Mouse (Mus musculus) adipocyte (in vitro differentiated cells): ENCODE measurements at regions not wholly inside any gene's neighbourhood (a gene's known extent, or its start where the extent isn't known, plus 50 kb on each side); places are given as distances from the start of the nearest gene placed in this dataset.

ENCODE experiments used
- DNase-seq: peaks from one replicate; pipeline ENCODE4 v3.0.0-alpha.2; 2016; ENCODE audit warnings: low spot score

DNA sequence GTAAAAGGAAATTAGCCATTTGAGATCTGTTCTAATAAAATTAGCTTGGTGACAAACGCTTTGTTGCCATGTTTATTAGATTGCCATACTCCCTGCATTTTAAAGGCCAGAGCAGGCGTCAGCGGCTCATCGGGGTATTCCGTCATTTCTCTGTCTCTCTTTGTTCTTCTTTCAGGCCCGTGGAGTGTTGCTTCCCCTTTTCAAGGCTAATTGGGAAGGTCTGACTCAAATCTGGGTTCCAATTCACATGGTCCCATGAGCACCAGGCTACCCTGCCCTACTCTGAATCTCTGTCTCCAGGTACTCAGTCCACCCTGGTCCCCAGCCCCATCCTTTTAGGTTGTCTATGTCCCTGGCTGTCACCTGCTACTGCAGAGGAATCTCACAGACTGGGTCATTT lies 138.2 kb upstream of the 4931429L15Rik start:
- no peak for DNase-seq

DNA sequence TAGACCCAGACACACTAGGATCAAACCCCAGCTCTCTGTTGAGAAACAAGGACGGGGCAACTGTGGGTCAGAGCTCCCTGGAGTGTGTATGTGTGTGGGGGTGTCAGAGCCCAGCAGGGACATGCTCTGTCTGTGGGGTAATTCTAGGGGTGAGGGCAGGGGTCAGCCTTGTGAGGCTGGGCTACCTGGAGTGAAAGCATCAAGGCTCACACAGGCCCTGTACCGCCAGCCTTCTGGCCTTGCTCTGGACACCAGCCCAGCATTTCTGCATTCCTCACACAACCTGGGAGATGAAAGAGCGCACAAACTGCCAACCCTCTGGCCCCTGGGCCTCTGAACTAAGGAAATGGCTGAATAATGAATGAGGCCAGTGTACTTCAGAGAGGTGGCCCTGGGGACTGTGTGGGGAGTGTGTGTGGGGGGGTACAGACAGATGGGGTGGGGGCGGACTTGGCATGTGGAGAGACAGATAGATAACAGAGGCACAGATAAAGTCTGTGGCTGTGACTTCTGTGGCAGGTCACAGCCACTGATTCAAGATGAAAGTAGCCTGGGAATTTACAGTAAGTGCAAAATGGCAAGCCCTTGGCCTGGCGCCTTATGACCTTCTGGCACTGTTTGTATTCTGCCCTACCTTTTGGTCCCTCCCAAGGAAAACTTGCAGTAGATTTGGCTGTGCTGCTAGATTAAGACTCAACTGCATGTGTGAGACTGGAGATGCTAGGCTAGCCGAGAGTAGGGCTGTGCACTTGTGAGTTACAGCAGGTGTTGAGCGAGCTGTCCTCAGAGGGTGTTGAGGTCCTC lies 135.2 kb upstream of the 4931429L15Rik start:
- DNase-seq, result no peak

DNA sequence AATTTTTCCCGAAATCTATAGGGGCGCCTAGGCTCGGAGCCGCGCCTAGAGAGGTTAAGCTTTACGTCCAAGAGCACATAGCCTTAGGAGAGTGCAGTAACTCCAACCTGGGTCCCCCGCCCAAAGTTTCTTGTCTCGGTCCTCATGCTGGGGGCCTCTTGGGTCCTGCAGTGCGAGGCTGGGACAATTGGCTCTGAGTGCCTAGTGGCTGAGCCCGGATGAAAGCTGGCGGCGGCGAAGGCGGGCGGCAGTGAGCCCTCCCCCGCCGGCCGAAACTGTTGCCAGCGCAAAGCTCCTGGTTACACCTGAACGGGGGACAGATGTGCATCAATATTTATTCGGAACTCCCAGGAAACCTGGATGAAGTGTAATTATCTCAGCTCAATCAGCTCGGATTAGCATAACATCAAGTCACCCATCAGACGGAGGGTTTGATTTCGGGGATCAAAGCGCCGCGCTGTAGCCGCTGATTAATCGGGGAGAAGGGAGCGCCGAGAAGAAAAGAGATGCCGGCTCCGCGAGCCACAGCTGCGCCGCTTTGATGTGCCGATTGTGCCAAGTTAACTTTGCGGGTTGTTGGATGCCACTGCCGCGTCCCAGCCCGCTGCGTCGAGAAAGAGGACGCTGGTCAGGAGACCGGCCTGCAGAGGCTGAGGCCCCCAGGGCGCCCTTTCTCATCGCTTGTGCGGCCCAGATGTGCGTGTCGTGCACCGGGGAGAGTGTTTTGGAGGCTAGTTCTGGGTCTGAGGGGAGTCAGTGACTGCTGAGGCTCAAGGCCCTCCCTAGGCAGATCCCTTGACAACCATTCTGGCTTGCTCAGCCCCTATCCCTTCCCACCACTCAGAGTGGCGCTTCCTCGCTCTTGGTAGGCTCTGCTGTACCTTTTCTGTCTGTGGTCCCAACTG lies 123.7 kb upstream of the 4931429L15Rik start:
- DNase-seq, result no peak

DNA sequence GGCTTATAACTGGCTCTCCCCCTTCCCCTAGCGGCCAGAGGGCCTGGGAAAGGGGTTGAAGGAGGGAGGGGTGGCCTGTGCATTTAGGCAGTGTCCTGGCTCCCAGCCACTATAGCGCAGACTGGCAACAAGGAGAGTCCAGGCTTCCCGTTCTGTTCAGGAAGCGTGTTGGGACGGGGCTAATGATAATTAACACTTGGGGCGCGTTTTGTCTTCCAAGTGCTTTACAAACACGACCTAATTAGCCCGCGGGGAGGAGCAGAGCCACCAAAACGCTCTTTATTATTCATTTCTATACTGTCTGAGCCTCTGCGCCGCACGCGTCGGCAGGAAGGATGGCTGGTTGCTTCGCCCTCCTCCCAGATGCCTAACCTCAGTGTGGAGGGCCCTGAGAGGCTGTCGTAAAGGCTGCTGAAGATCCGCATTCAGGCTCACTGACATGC lies 123.0 kb upstream of the 4931429L15Rik start:
- DNase-seq, result no peak

DNA sequence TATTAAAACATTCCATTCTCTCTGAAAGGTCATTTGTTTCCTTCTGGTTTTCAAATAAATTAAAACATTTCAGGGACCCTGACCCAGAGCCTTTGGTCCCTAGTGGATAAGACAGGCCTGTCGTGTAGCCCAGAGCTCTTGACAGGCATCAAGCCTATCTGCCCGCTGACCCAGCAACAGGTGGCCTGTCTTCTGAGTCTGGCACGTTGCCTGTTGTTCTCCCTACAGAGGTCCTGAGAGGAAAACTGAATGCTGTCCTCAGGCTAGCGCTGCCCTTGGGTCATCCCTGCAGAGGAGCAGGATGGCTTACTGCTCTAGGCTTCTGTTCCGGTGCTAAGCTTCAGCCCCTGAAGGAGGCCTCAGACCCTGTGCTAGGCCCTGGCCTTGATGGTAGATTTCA lies 120.4 kb upstream of the 4931429L15Rik start:
- no peak for DNase-seq

DNA sequence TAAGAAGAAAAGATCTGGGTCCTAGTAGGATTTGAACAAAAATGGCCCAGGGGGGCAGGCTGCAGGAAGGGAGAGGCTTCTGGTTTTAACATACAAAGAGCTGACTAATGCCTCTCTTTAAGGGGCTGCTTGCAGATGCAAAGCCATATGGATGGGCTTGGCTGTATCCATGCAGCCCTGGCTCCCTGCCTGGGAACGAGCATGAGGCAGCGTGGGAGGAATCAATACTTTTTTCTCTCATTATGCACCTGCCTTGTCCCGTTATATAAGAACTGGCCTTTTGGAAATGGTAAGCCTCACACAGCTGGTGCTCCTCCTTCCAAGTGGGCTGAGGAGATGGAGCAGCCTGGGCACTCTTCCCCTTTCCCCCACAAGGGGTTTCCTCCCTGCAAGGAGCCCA lies 114.9 kb upstream of the 4931429L15Rik start:
- DNase-seq, result no peak

DNA sequence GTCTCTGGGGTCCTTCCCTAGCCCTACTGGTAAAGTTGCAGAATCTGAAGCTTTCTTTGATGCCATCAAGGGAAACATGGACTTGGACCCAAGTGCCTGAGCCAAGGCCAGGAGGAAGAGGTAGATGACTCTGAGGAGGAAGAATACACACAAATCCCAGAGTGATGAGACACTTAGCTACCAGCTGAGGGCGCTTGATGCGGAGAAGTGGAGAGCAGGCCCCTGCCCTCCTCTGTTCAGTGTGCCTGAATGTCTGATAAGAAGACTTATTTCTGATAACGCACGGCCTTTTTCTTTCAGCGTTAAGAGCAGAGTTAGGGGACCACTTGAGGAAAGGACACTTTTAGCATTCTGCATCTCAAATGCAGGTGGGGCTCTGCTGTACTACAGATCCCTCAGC lies 113.9 kb upstream of the 4931429L15Rik start:
- DNase-seq, result no peak

DNA sequence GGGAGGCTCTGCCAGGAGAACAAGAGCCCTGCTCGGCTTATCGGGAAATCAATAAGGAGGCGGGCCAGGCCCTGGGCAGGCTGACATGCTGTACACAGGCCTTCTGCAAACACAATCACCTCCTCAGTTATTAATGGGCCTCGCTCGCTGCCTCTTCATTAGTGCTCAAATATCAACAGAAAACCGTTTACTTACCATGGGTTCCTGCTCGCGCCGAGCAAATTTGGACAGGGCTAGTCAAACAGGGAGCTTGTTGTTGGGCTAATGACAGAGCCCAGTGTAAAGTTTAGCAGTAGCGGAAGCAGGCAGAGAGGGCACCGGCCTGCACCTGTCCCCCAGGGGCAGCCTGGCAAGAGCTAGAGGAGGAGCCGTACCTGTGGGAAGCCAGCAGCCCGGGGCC lies 111.3 kb upstream of the 4931429L15Rik start:
- DNase-seq, result no peak

DNA sequence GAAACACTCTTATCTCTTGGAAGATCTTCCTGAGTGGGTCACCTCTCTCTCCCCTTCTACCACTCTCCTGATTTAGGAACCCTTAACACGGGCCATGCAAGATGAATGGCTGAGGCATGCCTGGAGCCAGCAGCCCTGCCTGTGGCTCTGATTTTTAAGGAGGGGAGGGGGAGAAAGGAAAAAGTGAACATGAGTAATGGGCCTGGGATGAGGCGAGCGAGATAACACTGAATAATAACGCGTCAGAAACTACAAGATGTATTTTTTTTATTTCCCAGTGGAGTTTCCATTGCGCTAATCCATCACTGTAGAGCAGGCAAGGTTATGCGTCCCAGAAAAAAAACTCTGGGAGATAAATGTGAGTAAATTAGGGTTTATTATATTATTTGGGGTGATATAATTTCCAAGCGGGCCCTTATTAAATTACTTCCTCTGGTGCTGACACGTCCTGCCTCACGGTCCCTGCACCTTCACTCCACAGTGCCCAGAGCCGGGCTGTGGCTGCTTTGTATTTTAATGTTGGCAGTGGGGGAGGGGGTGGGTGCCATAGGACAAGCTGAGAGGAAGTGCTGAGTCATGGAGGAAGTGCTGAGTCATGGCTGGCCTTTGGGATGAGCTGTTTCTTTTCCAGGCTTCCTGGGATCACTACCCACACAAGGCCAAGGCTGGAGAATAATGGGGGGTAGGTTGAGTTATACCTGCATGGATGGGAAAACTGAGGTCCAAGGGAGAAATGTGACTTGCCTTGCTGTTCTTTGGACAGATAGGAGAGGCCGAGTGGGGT lies 103.6 kb upstream of the 4931429L15Rik start:
- peak; percentile 4 for DNase-seq

DNA sequence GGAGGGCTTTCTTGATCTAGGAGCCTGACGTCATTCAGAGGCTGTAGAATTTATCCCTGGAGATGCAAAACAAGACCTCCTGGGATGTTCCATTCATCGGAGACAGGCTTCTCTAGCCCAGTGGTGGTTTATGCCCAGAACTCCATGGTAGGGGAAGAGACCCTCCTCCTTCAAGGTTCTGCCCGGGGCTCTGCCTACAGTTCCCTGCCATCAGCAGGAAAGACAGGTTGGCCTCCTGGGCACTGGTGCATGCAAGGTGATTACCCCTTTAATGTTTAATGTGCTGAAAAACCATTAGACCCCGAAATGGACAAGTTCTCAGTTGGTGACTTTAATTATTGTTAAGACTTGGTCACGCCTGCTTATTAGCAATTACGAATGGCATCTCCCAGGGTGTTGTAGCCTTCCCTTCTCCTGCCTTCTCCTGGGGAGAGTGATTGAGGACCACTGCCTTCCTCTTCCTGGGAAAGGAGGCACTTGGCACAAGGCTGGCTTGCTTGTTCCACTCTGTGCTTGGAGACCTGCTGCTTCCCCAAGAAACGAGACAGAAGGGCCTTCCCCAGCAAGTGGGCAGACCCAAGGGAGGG lies 102.0 kb upstream of the 4931429L15Rik start:
- DNase-seq, result no peak

DNA sequence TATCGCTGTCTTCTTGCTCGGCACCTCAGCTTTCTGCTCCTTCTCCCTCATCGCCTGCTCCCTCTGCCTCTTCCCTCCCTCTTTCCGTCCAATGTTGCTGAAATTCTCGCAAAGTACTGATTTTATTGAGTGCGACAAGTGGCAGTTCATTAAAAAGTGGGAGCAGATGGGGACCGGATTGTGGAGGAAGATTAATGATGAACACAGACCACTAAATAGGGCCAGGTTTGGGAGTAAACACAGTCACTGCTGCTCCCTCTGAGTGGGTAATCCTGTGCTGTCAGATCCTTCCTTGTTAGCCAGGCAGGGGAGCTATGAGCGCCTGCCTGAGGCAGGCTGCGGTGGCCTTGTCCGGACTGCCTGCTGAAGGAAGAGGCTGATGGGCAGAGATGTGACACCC lies 91.9 kb upstream of the 4931429L15Rik start:
- no peak for DNase-seq

DNA sequence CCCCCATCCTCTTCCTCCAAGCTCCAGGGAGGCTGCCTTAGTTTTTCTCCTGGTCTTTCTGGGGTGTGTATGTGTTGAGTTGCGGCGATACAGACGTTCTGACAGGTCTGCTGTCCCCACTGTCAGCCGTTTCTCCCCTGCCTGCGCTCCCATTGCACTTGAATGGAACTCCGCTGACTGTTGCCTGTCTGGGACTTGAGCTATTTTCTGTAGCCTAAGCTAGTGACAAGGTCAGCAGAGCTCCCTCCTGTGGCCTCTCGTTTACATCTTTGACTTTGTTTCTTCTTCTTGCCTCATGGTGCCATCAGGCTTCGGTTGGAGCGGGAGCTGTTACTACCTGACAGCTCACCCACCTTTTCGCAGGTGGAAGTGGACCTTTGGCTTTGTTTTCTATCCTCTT lies 89.0 kb upstream of the 4931429L15Rik start:
- no peak for DNase-seq

DNA sequence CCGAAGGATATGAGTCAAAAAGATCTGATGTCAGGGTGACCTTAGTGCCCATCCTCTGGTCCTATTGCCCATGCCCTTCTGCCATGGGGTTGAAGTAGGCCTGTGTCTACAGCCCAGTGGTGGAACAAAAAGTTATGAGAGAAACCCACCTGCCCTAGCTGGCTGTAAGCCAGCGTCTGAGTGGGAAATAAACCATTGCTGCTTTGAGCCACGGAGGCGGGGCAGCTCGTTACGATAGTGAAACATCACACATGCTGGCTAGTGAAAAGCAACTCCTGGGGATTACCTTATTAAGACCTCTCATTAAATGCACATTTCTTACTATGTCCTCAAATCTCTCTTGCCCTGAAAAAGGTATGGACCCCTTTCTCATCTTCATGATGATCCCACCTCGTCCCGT lies 86.8 kb upstream of the 4931429L15Rik start:
- DNase-seq, result no peak

DNA sequence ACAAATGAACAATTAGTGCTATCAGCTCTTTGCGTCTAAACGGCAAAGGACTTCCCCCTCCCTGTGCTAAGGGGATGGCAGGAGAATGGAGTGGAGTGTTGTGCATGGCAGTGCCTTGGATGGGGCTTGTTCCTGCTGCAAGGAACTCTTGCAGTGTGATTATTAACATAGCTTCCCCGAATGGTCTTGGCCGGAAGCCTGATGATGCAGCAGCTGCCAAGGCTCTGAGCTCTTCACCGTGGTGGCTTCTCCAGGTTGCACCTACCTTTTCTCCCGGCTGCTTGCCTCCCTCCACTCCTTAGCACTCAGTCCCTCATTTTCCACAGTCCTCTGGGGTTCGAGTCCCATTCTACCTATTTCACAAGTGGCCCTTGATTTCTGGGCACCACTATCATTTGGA lies 76.8 kb upstream of the 4931429L15Rik start:
- no peak for DNase-seq

DNA sequence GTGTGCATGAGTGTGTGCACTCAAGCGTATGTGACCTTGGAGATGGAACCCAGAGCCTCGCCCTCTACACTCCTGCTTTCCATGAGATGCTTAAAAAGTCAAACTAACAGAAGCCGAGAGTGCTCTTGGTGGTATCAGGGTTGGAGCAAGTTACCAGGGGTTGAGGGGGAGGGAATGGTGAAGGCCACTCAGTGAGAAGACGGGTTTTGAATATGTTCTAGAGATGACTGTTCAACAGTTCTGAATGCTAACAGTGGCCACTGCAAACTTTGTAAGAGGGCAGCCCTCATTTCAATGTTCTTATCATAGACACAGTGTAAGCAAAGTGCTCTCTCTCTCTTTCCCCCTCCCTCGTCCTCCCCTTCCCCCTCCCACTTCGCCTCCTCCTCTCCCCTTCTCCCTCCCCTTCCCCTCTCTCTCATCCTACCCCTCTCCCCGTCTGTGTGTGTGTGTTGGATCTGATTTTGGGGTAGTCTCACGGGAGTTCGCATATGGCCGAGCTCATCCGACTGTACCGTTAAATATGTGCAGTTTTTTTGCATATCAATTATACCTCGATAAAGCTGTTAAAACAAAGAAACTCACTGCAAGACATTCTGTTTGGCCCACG lies 75.5 kb upstream of the 4931429L15Rik start:
- no peak for DNase-seq

DNA sequence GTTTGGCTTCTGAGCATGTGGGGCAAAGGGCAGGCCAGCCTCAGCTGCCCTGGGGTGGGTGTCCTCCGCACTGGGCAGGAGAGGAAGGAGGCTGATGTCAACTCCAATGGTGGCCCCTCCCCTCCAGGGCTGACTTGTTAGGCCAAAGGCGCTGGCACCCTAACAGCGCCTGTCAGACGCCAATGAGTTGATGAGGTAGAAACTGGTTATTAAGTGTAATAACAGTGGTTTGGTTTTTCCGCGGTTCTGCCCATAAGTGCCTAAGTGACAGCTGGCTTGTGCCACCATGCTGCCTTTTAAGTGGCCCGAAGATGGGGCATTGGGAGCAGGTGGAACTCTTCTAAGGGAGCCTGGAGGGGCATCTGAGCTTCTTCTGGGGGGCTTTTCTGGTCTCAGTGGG lies 74.5 kb upstream of the 4931429L15Rik start:
- DNase-seq, result no peak

DNA sequence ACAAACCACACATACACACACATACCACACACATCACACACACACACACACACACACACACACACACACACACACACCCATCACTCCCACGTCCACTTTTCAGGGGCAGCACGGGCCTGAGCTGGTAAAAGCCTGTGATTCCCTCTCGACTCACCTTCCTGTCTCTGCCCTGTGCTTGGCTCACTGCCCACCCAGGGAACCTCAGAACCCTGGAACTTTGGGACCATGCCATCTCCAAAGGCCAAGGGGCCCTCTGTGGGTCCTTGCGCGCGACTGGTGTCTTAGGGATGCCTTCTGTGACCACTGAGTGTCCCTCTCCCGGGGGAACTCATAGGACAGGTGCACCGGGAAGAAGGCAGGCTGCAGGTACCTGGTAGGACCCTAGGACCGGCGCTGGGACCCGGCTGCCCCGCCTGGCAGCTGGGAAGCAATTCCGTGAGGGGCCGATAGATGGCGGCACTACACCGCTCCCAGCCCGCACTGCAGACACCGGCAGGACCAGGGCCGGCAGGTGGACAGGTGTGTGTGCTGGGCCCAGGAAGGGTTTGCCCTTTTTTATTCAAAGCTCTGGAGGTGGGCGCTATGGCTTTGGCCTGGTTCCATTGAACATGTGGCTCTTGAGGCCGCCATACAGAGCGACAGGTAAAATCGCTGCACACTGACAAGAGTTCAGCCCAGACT lies 73.0 kb upstream of the 4931429L15Rik start:
- DNase-seq, result no peak

DNA sequence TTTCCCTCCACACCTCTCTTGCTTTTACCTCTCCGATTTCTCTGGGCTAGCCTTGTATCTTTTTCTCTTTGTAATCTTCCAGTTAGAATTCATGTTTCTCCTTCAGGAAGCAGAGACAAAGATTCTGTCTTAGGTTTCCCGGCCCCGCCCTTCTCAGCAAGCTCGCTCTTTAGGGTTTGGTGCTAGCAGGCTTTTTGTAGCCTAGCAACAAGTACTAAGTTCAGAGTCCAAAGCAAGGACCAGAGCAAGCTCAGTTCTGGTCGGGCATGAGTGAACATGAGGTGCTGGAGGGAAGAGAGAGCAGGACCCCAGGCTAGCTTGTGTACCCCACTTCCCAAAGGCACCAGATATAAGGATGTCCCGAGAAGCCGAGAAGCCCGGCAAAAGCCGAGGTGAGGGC lies 70.0 kb upstream of the 4931429L15Rik start:
- DNase-seq, result no peak

DNA sequence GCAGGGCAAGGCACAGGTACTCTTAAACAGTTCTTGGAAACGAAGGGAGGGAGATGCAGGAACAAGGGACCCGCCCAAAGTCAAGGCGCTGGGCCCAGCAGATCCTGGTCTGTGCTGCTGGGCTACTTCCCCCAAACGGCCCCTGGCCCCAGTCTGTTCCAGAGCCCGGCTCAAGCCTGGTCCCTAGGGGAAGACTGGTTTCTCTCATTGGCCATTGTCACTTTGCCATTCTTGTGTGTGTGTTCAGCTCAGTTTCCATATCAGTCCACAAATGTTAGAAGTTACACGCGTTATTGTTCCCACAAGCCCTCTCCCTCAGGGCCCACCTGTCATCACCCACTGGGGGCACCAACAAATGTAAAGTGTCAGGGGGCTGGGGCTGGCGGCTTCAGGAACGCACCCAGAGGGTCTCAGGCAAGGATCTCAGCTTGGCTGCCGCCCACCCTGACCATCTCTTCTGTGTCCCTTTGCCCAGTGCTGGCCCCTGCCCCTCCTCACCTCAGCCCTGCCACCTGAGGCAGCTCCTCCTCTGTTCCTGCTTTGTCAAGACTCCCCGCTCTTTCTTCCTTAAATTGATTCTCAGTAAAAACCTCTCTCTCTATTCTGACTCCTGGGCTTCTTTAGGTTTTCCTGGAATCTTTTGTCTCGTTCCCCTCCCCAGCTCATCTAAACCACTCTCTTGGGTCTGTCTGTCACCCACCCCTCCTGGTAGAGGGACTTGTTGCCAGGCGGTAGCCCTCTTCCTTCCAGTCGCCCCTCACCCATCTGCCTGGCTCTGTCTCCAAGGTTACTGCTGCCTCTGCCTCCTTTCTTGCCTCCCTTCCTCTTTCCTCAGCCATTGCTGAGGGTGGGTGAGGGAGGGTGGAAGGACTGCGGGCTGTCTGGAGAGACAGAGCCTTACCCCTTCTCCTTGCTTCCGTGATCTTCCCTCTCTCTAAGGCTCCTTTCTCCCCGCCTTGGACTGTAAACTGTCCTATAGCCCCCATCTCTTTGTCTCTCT lies 69.2 kb upstream of the 4931429L15Rik start:
- DNase-seq, result no peak

DNA sequence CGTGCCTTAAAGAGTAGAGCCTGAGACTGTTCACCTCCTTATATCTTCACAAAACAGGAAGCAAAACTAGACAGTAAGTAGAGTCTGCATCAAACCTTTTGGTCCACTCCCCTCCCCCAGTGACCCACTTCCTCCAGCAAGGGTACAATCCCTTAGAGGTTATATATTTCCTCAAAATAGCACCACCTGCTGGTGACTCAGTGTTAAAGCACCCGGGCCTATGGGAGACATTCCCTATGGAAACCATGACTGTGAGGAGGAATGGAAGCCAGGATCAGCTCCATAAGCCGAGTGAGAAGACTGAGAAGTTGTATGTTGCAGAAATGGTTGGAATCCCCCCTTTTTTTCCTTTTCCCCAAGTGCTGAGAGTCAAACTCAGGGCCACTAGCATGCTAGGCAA lies 66.5 kb upstream of the 4931429L15Rik start:
- no peak for DNase-seq
